Mouse (Mus musculus) ovary, postnatal 14 days (tissue): ENCODE data around the gene Trpv2.

Experiments used
- DNase-seq: peaks from one replicate; pipeline ENCODE4 v3.0.0; 2022; ENCODE audit warnings: low spot score

Gene Trpv2

GRCm38 (mm10) chr11:62558961-62559646 is 15.2 kb upstream of the Trpv2 start:
- no peak for DNase-seq

DNA sequence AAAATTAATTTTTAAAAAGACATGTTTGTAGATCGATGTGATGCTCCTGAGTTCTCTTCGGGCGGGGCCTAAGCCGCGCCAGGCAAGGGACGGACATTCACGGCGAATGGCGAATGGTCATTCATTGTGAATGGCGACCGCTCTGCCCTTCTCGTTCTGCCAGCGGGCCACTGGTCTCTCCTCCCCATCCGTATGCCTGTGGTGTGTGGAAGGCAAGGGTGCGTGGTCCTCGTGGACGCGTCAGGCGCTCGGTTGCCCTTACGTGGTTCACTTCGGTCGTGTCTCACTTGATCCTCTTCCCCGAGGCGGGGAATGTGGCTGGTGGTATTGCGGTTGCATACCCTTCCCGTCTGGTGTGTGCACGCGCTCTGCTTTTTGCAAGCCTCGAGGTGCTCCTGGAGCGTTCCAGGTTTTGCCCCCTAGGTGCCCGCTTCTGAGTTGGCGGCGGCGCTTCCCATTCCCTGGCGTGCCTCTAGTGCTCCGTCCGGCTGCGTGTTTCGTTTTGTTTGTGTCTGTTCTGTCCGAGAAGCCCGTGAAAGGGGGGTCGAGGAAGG is 13.7 kb upstream of the Trpv2 start:
- no peak for DNase-seq

DNA sequence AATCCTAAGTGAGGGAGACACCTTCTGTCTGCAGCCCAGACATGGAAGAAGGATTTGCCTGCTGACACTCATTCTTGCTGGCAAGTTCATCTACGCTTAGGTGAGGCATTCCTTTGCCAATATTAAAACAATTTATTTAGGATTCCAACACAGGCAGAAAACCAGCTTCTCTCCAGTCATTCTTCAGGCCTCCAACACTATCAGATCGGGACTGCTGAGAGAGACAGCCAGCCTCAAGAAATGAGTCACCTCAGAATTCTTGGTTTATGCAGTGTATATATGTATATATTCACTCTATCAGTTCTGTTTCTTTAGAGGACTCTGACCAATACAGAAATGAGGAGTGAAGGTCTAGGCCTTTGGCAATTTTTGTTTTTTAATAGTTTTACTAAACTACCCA is 10.7 kb upstream of the Trpv2 start:
- DNase-seq, result no peak

GRCm38 (mm10) chr11:62565747-62566146 is 8.5 kb upstream of the Trpv2 start:
- no peak for DNase-seq

DNA sequence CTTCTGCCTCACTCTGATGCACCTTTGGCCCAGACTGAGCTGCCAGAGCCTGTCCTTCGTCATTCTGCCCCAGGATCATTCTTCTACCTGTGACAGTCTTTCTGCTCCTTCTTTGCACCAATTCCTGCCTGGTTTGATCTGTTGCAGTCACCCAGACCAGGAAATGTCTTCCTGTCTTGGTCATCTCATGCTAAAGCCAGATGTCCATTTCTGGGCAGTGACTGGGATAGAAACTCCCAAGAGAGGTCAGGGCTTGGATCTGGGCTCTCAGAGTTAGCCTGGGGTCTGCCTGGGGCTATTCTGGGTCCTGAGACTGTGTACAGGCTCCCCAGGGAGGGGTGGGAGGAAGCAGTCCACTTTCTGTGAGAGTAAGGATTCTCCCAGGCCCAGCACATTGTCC is 8.1 kb upstream of the Trpv2 start:
- DNase-seq, result no peak

DNA sequence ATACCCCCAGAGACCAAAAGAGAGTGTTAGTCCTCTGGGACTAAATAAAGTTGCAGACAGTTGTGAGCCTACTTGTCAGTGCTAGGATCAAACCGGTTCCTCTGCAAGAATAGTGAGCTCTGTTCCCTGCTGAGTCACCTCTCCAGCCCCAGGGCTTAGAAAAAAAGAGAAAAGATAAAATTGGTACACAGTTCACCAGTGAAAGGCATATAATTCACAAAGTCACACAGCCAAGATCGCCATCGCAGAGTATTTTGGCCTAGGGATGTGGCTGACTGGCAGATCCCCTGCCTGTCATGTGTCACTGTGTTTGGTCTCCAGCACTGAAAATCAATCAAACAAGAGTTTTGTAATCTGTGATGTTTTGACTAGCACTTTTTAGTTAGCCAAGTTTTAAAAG is 6.0 kb upstream of the Trpv2 start:
- no peak for DNase-seq

DNA sequence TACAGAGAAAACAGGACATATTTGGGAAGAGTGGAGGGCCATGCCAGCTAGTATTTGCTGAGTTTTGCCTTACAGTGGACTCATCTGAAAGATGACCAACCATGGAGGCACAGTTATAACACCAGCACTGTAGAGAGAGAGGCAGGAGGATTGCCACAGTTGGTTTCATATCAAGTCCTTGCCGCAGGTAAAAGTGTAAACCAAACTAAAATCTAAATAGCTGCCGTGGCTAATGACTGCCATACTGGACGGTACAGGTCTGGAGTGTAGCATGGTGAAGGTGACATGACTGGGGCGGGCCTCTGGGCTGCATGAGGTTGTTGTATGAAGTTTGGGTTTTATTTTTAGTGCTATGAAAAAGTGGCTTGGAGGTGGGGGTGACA is 408 bp downstream of the Trpv2 start:
- no peak for DNase-seq

GRCm38 (mm10) chr11:62575297-62575658 is 992 bp downstream of the Trpv2 start:
- DNase-seq, result peak; percentile 85

DNA sequence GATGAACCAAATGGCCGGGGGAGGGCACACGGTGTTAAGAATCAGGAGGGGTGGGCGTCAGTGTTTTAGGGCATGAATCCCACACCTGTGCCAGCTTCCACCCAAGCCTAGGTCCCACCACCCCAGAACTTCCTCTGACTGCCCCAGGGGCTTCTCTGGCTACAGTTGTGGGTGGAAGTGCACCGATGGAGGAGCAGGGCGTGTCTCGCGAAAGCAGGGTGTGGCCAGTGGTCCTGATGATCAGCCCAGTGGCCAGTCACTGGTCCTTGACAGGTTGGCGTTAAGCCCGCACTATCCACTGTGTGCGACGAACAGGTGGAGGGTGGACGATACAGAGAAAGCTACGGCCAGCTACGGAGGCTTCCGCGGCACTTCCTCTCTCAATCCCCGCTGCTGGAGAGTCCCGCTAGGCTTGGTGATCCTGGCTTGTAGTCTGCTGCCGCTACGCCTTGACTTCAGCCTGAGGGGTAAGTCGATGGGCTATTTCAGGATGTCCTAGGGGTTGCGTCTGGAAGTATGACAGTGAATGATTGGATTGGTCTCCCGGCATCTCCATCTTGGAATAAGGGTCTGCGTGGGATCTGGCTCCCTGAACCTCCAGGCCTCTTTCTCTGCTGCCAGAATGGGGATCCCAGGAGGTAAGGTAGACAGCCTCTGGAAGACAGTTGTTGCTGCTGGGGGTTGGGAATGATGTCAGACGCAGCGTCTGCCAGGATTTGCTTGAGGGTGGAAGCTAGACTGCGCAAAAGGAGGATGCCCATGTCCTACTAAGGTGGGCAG is 1.6 kb downstream of the Trpv2 start:
- no peak for DNase-seq

- no peak for DNase-seq
These were observed 2.4 kb downstream of the Trpv2 start for GRCm38 (mm10) chr11:62576530-62577152.

DNA sequence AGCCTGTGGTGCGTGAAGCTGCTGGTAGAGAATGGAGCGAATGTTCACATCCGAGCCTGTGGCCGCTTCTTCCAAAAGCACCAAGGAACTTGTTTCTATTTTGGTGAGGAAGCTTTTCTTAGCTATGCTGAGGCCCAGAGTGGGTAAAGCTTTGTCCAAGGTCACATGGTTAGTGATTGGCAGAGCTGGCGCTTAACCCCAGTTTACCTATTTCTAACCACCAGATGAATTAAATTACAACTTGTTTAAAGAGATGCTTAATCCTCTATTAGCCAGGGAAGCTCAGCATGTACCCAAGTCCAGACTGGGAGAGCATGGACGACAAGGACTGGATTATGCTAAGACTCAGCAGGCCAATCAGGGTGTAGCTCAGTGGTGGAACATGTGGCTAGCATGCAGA is 8.7 kb downstream of the Trpv2 start:
- no peak for DNase-seq

DNA sequence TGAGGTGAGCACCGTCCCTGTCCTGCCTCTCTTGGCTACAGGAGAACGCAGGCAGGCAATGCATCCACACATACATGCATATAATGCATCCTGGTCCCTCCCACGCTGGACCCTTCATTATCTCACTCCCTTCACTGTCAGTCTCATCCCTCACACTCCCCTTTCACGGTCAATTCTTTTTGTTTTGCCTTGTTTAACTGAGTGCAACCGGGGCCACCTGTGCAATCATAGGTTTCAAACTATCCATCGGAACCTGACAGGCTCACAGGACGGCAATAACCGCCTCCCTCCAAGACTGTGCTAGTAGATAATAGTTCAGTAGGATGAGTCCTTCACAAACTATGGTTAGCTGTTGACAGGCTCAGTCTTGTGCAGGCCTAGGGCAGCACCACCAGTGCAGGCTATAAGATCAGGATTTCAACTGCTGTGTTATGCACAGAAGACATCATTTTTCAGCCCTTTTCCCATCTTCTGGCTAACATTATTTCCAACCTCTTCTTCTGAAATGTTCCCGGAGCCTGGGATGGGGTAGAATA is 10.5 kb downstream of the Trpv2 start:
- DNase-seq, result no peak

DNA sequence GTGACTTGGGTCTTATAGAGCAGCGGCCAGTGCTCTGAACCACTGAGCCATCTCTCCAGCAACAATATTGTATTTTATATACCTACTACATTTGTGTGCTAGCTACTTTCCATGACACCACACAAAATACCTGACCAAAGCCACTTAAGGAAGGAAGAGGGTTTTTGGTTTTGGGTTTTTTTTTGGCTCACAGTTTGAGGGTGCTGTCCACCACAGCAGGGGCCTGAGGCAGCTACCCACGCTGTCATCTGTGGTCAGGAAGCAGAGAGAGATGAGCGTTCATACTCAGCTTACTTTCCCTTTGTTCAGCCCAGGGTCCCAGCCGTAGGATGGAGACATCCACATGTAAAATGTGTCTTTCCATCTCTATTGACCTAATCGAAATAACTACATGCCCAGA is 12.7 kb downstream of the Trpv2 start:
- no peak for DNase-seq

GRCm38 (mm10) chr11:62589391-62589790 is 15.1 kb downstream of the Trpv2 start:
- DNase-seq, result no peak

GRCm38 (mm10) chr11:62591026-62591425 is 16.7 kb downstream of the Trpv2 start:
- DNase-seq, result no peak

- DNase-seq, result no peak
These were observed 17.8 kb downstream of the Trpv2 start for GRCm38 (mm10) chr11:62591904-62592575.

DNA sequence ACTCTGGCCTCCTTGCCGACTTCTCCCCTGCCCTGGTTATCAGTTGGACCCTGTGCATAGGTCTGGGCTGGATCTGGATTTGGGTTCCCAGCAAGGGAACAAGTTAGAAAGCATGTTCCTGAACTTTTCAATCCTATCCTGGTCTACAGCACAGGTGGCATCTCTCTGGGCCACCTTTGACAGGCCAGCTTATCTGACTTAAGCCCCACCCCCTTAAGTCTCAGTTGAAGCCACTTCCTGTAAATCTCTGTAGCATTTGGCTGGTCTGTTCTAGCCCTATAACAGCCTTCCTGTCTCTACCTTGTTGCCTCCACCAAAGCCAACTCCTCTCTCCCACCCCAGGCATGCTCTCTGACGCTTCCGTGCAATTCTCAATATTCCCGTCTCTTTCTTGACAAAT is 24.3 kb downstream of the Trpv2 start:
- DNase-seq, result no peak

DNA sequence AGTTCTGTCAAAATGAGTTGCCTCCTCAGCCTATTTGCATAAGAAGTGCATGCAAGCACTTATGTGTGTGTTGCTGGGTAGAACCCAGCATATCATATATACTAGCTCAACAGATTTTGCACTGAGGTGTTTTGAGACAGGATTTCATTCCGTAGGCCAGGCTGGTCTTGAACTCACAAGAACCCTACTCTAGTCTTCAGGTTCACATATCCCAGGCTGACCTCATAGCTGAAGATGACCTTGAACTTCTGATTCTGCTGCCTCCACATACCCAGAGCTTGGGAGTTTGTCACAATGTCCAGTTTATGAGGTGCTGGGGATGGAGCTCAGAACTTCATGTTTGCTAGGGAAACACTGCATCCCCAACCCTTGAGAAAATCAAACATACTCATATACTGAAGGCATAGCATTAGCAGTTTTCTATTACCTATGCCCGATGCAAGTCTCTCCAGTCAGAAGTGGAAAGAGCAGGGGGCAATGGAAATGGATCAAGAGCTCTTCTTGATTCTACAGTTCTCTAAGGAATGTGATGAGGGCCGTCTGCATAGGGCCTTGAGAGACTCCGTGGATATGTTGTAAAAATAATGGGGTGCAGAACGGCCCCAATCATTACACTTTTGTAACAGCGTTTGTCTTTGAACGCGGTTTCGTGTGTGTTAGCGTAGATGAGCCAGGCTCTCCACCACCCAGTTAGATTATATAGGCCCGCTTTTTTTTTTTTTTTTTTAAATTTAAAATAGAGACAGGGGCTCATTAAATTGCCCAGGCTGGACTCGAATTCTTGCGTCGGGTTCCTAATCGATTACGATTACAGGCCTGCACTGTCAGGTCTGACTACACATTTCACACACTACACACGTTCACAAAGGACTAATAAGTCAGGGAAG is 27.7 kb downstream of the Trpv2 start:
- DNase-seq, result no peak

DNA sequence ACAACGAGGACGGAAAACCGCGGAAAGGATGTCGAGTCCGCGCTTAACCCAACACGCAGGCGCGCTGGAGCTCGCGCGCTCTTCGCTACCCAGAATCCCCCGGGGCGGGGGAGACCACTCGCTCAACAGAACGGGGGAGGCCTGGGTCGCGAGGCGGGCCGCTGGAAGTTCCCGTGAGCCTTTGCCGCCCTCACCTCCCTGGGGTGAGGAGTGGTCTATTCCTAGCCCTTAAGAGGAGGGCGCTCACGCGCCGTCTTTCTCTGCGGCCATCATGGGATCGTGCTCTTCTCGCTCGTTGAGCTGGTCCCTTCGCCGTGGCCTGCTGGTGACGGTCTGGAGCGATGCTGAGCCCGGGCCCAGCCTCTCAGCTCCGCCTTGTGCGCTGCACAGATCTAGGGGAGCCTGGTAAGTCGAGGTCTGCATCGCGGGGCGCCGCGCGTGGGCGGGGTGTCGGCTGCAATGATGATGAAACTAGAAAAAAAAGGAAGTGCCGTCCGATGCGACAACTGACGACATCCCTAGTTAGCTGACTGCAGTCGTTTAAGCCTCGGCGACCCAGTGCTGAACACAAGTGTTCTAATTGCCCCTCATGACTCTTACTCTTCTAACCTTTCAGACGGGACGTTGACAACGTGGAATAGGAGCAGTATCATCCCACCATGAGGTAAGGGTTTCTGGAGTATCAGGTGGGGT is 28.5 kb downstream of the Trpv2 start:
- peak; percentile 96 for DNase-seq

- DNase-seq, result no peak
These were observed 29.2 kb downstream of the Trpv2 start for GRCm38 (mm10) chr11:62603312-62604056.
